Mouse (Mus musculus): ENCODE measurements around the gene F10. TPM values are rescaled to one million over a fixed set of nuclear protein-coding genes. Genes with fewer than 3 reads are reported as not detected.

F10 gene
- polyA plus RNA-seq, 1 experiment from 2014 or later: 133 TPM

GRCm38 (mm10) chr8:13021830-13022229 lies 15.3 kb upstream of the F10 start:
- WGBS (ENCODE audit: insufficient replicate concordance): 77% methylated on average over 8 of the region's 8 CpGs
- ATAC-seq (ENCODE audit: insufficient read depth): no peak

GRCm38 (mm10) chr8:13025487-13026224 lies 11.5 kb upstream of the F10 start, which contains the start of gene F7:
Gene F7 (plus strand): TSS chr8:13026034.
- H3K9ac ChIP-seq: no peak within 1 kb of the TSS
- peak; percentile 68 for ATAC-seq (ENCODE audit: insufficient read depth)
- no peaks in the 10 kb centered on the region for H3K36me3 ChIP-seq (replicated peaks)
- no peaks in the 10 kb centered on the region for H3K9me3 ChIP-seq (replicated peaks)
- H3K4me1 ChIP-seq (replicated peaks): peaks cover 10% of the 10 kb centered on the region
- H3K4me3 ChIP-seq (replicated peaks): no peak within 1 kb of the TSS
- WGBS (ENCODE audit: insufficient replicate concordance): 53% methylated on average over 10 of the region's 10 CpGs
- H3K4me2 ChIP-seq: peak within 1 kb of the TSS; percentile 32
- H3K27me3 ChIP-seq: no peaks in the 10 kb centered on the region
- H3K27ac ChIP-seq (replicated peaks): no peak within 1 kb of the TSS

More at GRCm38 (mm10) chr8:13021830-13022229, 15.3 kb upstream of the F10 start:
- no peak overlapping the region for H3K4me2 ChIP-seq
- no peak overlapping the region for H3K4me3 ChIP-seq (replicated peaks)
- no peak overlapping the region for H3K27ac ChIP-seq (replicated peaks)
- H3K36me3 ChIP-seq (replicated peaks): no peaks in the 10 kb centered on the region
- H3K9me3 ChIP-seq (replicated peaks): no peaks in the 10 kb centered on the region
- H3K27me3 ChIP-seq: no peaks in the 10 kb centered on the region
- peaks cover 10% of the 10 kb centered on the region for H3K4me1 ChIP-seq (replicated peaks)
- H3K9ac ChIP-seq: no peak overlapping the region

- Histone ChIP-seq H3K9me3 (replicated peaks) (no peaks in the 10 kb centered on the region), H3K27me3 (no peaks in the 10 kb centered on the region), H3K36me3 (replicated peaks) (no peaks in the 10 kb centered on the region), H3K4me1 (replicated peaks) (peaks cover 10% of the 10 kb centered on the region), H3K27ac (replicated peaks) (no peak overlapping the region), H3K4me3 (replicated peaks) (no peak overlapping the region), H3K4me2 (no peak overlapping the region), H3K9ac (no peak overlapping the region)
- ATAC-seq (ENCODE audit: insufficient read depth): no peak
- WGBS (ENCODE audit: insufficient replicate concordance): 52% methylated on average over 5 of the region's 5 CpGs
Observed at GRCm38 (mm10) chr8:13027615-13028014, 9.5 kb upstream of the F10 start.

GRCm38 (mm10) chr8:13028482-13028881 lies 8.6 kb upstream of the F10 start:
- Histone ChIP-seq H3K4me3 (replicated peaks) (no peak overlapping the region), H3K4me2 (no peak overlapping the region), H3K27ac (replicated peaks) (no peak overlapping the region), H3K4me1 (replicated peaks) (peaks cover 10% of the 10 kb centered on the region), H3K27me3 (no peaks in the 10 kb centered on the region), H3K9ac (no peak overlapping the region), H3K36me3 (replicated peaks) (no peaks in the 10 kb centered on the region), H3K9me3 (replicated peaks) (no peaks in the 10 kb centered on the region)
- ATAC-seq (ENCODE audit: insufficient read depth): no peak
- 44% methylated on average over 5 of the region's 5 CpGs for WGBS (ENCODE audit: insufficient replicate concordance)

- no peak for ATAC-seq (ENCODE audit: insufficient read depth)
- Histone ChIP-seq H3K4me2 (no peak overlapping the region), H3K27me3 (no peaks in the 10 kb centered on the region), H3K9me3 (replicated peaks) (no peaks in the 10 kb centered on the region), H3K9ac (no peak overlapping the region), H3K27ac (replicated peaks) (peak overlapping the region; percentile 77), H3K4me3 (replicated peaks) (no peak overlapping the region), H3K4me1 (replicated peaks) (peaks cover 26% of the 10 kb centered on the region), H3K36me3 (replicated peaks) (no peaks in the 10 kb centered on the region)
- WGBS (ENCODE audit: insufficient replicate concordance): 58% methylated on average over 10 of the region's 10 CpGs
Observed at GRCm38 (mm10) chr8:13036346-13036812, 729 bp upstream of the F10 start.

GRCm38 (mm10) chr8:13037569-13037968 lies 461 bp downstream of the F10 start:
- H3K27me3 ChIP-seq: no peaks in the 10 kb centered on the region
- H3K4me1 ChIP-seq (replicated peaks): peaks cover 26% of the 10 kb centered on the region
- H3K27ac ChIP-seq (replicated peaks): peak overlapping the region; percentile 77
- H3K9ac ChIP-seq: no peak overlapping the region
- no peaks in the 10 kb centered on the region for H3K36me3 ChIP-seq (replicated peaks)
- peak overlapping the region; percentile 40 for H3K4me3 ChIP-seq (replicated peaks)
- peak overlapping the region; percentile 52 for H3K4me2 ChIP-seq
- H3K9me3 ChIP-seq (replicated peaks): no peaks in the 10 kb centered on the region
- 21% methylated on average over 5 of the region's 5 CpGs for WGBS (ENCODE audit: insufficient replicate concordance)
- ATAC-seq (ENCODE audit: insufficient read depth): peak; percentile 89

- Histone ChIP-seq H3K4me1 (replicated peaks) (peaks cover 26% of the 10 kb centered on the region), H3K4me3 (replicated peaks) (no peak overlapping the region; the same call in 1 of the 2 replicates), H3K36me3 (replicated peaks) (no peaks in the 10 kb centered on the region), H3K27ac (replicated peaks) (no peak overlapping the region), H3K9me3 (replicated peaks) (no peaks in the 10 kb centered on the region), H3K9ac (no peak overlapping the region), H3K4me2 (peak overlapping the region; percentile 52), H3K27me3 (no peaks in the 10 kb centered on the region)
- no peak for ATAC-seq (ENCODE audit: insufficient read depth)
- WGBS (ENCODE audit: insufficient replicate concordance): 48% methylated on average over 6 of the region's 6 CpGs
Observed at GRCm38 (mm10) chr8:13039054-13039453, 1.9 kb downstream of the F10 start.

- H3K4me2 ChIP-seq: no peak overlapping the region
Observed at GRCm38 (mm10) chr8:13041459-13041858, 4.4 kb downstream of the F10 start.

GRCm38 (mm10) chr8:13047652-13048051 lies 10.5 kb downstream of the F10 start:
- no peak overlapping the region for H3K9ac ChIP-seq
- H3K4me3 ChIP-seq (replicated peaks): no peak overlapping the region
- no peak overlapping the region for H3K27ac ChIP-seq (replicated peaks)
- H3K9me3 ChIP-seq (replicated peaks): no peaks in the 10 kb centered on the region
- peaks cover 39% of the 10 kb centered on the region for H3K36me3 ChIP-seq (replicated peaks)
- no peaks in the 10 kb centered on the region for H3K27me3 ChIP-seq
- no peak overlapping the region for H3K4me2 ChIP-seq
- 51% methylated on average over 5 of the region's 5 CpGs for WGBS (ENCODE audit: insufficient replicate concordance)
- ATAC-seq (ENCODE audit: insufficient read depth): no peak
- no peaks in the 10 kb centered on the region for H3K4me1 ChIP-seq (replicated peaks)

More at GRCm38 (mm10) chr8:13041459-13041858, 4.4 kb downstream of the F10 start:
- Histone ChIP-seq H3K27me3 (no peaks in the 10 kb centered on the region), H3K9me3 (replicated peaks) (no peaks in the 10 kb centered on the region), H3K4me3 (replicated peaks) (no peak overlapping the region), H3K27ac (replicated peaks) (no peak overlapping the region), H3K9ac (no peak overlapping the region), H3K4me1 (replicated peaks) (peaks cover 19% of the 10 kb centered on the region), H3K36me3 (replicated peaks) (no peaks in the 10 kb centered on the region)
- 33% methylated on average over 4 of the region's 4 CpGs for WGBS (ENCODE audit: insufficient replicate concordance)
- ATAC-seq (ENCODE audit: insufficient read depth): no peak

GRCm38 (mm10) chr8:13050550-13050949 lies 13.4 kb downstream of the F10 start:
- no peak for ATAC-seq (ENCODE audit: insufficient read depth)
- H3K36me3 ChIP-seq (replicated peaks): peaks cover 48% of the 10 kb centered on the region
- no peak overlapping the region for H3K9ac ChIP-seq
- no peaks in the 10 kb centered on the region for H3K9me3 ChIP-seq (replicated peaks)
- no peaks in the 10 kb centered on the region for H3K27me3 ChIP-seq
- H3K4me2 ChIP-seq: no peak overlapping the region
- WGBS (ENCODE audit: insufficient replicate concordance): 64% methylated on average over 10 of the region's 10 CpGs
- H3K27ac ChIP-seq (replicated peaks): no peak overlapping the region
- no peak overlapping the region for H3K4me3 ChIP-seq (replicated peaks)
- H3K4me1 ChIP-seq (replicated peaks): no peaks in the 10 kb centered on the region

- H3K4me3 ChIP-seq (replicated peaks): no peak overlapping the region
- H3K27ac ChIP-seq (replicated peaks): peak overlapping the region; percentile 68
- peaks cover 14% of the 10 kb centered on the region for H3K36me3 ChIP-seq (replicated peaks)
- peaks cover 12% of the 10 kb centered on the region; the same call in 1 of the 2 replicates for H3K4me1 ChIP-seq (replicated peaks)
- H3K9me3 ChIP-seq (replicated peaks): no peaks in the 10 kb centered on the region
- no peak overlapping the region for H3K4me2 ChIP-seq
- H3K27me3 ChIP-seq: no peaks in the 10 kb centered on the region
- WGBS (ENCODE audit: insufficient replicate concordance): 53% methylated on average over 4 of the region's 4 CpGs
- peak; percentile 84 for ATAC-seq (ENCODE audit: insufficient read depth)
- H3K9ac ChIP-seq: no peak overlapping the region
Observed at GRCm38 (mm10) chr8:13057351-13057750, 20.2 kb downstream of the F10 start.

Data from liver, embryonic 15.5 days (tissue).